Mouse (Mus musculus) heart, postnatal 25 days (tissue): Measurements from ENCODE around the gene Stra6. TPM values are rescaled to one million over a fixed set of nuclear protein-coding genes. Genes with fewer than 3 reads are reported as not detected.

Experiments
- DNase-seq: peaks from one replicate; pipeline ENCODE4 v3.0.0; 2022; ENCODE audit warnings: low spot score
- intact Hi-C: fragments of 180-260 bp; cut with DNase I; formaldehyde crosslinking; loops from one replicate; pipeline ENCODE4 v1.15.1; 2025
- total RNA-seq, 2 experiments: library from RNA; stranded (reverse); gene quantifications; 2 replicates each; pipeline ENCODE4 v1.2.3; 2021

The Stra6 gene
- total RNA-seq, 2 experiments from 2014 or later = 0.23 to 1.0 TPM

DNA sequence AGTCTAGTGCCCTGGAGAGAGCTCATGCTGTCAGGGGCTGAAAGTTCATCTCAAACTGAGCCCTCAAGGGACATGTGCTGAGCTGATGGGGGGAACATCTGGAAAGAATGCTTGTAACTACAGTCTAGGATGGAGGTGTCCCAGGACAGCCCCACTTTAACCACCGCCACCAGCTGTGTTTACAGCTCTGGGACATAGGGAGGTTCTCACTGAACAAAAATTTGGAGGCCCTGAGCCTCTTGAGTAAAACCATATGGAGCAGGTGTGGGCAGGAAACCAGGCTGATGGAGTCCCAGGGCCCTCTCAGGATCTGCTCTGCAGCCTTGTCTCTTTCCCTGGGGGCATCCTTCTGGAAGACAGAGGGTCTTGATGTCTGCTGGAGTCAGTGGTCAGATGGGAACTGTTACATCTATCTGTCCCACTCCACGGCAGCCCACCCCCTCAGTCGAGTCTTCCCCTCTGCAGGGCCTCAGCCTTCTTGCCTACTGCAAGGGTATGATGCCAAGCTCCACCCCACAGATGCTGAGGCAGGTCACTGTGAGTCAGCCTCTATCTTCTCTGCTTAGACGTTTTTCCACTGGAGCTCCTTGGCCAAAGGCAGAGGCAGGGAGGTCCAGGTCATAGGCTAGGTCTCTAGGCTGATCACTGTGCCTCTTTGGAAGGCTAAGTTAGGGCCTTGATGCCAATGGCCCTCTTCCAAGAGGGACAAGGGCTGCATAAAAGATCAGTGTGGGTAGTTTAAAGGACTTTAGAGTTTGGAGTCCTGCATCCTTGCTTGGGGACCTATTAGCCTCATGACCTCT is 28.2 kb downstream of the Stra6 start:
- peak; percentile 40 for DNase-seq
- intact Hi-C loops = no loop called here

DNA sequence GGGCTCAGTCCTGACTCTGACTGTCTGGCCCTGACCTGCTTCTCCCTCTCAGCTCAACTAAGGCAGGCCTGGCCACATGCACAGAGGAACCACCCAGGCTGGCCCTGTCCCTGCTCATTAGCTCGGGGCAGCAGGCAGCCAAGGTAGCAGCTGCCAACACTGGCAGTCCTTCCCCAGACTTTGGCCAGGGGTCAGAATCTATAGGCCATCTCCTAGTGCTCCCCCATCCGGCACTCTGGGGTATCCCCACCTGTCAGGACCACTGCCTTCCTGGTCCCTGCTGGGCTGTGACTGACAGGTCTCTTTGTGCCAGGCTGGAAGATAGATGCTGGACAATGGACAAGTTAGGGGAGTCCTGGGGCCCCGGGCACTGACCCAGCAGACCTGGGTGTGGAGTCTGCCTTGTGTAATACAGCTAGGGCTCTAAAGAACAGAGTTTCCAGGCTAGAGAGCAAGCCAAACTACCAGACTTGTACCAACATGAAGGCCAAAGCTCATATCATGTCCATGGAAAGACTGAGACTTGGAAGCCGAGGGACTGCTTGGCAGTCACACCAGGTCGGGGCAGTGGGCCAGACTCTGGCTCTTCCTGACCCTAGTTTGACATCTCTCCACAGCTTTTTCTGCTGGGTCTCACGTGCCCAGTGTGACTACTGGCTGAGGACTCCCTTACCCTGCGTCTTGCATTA is 29.1 kb downstream of the Stra6 start:
- intact Hi-C loops = no loop called here
- peak; percentile 69 for DNase-seq

DNA sequence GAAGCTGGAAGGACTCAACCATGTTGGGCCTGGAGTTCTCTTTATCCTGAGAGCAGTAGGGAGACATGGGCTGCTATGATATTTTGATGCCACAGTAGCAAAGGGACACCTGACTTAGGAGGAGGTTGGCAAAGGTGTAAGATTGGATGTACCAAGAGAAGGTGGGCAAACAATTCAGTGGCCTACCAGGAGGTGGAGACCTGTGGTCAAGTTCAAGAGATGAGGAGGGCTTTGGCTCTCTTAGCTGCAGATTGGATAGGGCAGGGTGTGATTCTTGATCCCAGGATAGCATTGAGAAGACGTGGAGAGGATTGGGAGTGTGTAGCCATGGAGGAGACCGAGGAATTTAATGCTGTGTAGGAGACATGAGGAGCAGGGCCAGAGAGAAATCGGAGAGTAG is 30.2 kb downstream of the Stra6 start:
- no peak for DNase-seq
- intact Hi-C loops = no loop called here

DNA sequence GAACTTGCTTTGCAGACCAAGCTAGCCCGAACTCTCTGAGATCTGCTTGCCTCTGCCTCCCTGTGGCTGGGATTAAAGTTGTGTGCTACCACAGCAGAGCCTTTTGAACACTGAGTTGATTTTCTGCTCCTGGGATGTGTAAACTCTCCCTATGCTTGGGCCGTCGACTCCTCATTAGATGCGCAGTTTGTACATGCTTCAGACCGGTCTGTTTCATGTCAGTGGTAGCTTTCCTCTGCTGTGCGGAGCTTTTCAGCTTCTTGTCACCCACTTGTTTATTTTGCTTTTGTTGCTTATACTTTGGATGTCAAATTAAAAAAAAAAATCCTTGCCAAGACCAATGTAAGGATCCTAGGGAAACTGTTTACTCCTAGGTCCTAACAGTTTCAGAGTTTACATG is 32.4 kb downstream of the Stra6 start:
- no peak for DNase-seq
- intact Hi-C loops = no loop called here

DNA sequence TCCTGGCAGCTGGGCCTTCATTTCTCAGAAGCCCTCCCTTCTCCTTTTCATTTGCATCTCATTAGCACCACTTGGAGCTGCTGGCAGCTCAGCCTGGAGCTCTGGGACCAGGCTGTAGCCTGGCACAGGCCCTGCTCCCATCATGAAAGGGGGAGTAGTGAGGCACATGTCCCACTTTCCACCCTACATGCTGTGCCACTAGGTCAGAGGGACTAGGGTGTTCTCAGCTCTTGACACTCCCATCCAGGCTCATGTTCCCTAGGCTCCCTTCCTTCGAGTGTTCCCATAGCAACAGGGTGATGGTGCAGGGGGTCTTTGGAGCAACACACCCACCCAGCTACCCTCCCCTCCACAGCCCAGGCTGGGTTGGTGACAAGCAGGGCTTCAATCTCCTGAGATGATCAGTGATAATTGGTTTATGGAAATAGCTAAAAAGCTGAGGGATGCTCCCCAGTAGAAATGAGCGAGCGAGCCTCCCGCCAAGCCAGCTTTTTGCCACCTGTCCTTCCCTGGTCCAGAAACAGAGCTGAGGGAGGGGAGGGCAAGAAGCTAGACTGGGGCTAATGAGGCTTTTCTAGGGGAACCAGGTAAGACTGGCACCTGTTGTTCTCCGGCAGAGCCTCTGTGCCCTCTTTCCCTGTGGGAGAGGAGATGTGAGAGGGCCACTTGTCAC is 33.2 kb downstream of the Stra6 start:
- DNase-seq = no peak
- intact Hi-C loops = no loop called here

DNA sequence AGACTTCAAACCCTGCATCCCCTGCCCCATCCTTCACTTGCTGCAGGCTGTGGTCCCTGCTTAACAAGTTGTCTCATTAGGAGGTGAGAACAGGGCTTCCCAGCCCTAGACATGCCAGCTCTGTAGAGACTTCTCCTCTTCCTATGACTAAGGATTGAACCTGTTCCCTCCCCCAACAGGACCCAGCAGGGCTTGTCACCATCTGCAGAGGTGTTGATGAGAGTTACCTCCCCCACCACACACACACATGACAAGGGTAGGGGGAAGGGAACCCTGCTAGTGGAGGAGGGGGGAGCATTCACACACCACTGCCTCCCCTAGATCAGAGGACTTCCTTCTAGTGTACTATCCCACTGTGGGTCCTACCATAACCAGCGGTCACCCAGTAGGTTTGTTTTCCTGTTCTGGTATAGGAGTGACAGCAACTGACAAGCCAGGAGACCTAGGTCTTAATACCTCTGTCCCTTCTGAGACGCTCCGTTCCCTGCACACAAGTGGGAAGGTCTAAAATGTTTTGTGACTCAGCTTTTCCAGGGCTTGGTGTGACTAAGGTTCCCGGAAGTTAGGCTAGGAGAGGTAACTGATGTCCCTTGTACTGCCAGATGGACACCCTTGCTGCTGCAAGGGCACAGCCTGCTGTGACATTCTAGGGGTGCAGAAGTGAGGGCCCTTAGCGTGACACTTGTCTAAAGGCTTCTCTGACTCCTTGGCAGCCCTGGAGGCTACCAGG is 36.4 kb downstream of the Stra6 start:
- intact Hi-C loops = no loop called here
- DNase-seq = no peak

DNA sequence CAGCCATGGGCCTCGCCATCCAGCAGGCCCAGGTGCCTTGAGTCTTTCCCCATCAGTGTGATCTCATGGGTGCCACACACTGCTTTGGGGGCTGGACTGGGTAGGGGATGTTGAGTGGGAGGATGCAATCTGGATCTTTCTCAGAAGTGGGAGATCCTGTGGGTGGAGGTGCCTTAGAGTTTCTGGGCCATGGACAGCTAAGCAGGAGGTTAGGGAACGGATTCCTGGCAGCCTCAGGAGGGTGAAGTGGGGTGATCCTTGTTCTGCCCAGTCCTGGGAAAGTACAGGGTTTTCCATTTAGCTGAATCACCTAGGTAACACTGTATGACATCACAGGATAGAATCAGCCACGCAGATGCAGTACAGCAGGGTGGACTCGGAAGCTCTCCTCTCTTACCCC is 38.4 kb downstream of the Stra6 start:
- intact Hi-C loops = no loop called here
- DNase-seq = no peak

DNA sequence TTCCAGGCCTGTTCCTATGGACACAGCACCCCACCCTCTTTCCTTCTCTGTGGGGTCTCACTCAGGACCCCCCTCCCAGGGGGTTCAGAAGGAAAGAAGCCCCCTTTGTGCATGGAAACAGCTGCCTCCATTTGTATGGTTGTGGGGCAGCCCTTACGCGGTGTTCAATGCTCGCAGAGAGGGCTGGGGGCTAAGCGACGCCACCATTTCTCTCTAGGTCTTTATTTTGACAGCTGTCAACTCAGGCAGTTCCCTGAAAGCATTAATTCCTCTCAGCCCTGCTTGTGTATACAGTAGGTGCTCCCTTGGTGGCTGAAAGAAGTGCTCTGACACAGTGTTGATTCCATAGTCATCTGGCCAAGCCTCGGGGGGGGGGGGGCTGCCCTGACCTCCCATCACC is 40.1 kb downstream of the Stra6 start:
- DNase-seq = no peak
- intact Hi-C loops = no loop called here

DNA sequence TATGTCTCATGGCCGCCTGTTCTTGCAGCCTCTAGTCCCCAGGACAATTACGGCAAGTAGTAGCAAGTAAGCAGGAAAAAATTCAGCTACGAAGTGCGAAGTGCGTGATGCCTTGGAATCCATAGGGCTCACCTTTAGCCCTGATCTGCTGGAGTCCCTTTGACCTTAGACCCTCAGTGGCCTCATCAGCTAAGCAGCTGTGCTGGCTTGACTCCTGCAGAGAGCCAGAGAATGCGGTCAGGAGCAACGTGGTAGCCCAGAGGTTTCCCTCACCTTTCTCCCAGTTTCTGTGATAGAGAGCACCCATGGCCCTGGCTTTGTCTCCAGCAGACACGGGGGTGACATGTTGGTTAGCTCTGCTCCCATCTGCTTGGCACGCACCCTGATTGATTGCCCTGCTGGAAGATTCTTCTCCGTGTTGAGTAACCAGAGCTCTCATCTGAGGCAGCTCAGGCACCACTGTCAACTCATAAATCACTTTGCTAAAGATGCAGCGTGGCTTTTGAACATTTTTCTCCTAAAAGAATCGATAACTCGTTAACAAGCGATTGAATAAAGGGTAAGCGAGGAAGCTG is 42.1 kb downstream of the Stra6 start:
- DNase-seq = no peak
- intact Hi-C loops = no loop called here

DNA sequence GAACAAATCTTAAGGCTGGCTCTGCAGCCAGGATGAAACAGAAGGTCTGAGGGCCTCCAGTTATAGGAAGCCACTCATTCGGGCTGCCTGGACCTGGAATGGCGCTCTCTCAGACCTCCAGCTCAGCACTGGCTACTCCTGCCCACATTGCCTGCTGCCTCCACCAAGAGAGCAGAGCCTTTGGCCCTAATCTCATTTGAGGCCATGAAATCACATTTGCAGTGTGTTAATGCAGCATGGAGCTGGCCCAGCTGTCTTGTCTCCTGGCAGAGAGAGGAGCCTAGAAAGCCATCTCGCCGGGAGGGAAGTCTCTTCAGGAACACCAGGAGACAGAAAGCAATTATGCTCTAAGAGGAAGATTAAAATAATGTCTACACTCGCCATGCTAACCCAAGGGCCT is 43.9 kb downstream of the Stra6 start:
- intact Hi-C loops = no loop called here
- no peak for DNase-seq

DNA sequence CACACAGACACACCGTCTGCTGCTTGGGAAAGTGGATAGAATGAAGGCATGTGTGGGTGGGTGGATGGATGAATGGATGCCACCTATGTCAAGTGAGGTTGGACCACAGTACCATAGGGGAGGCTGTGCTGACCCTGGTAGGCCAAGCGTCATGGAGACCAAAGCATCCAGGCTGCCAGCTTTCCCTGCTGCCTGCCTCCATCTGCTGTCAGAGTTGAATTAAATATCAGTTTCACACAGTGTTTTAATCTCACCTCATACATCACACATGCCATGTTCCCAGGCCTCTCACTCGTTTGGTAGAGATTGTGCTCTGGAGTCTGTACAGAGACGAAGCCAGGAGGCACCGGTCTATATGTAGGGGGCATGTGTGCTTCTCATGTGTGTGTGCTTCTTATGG is 47.2 kb downstream of the Stra6 start:
- DNase-seq = no peak
- intact Hi-C loops = no loop called here

DNA sequence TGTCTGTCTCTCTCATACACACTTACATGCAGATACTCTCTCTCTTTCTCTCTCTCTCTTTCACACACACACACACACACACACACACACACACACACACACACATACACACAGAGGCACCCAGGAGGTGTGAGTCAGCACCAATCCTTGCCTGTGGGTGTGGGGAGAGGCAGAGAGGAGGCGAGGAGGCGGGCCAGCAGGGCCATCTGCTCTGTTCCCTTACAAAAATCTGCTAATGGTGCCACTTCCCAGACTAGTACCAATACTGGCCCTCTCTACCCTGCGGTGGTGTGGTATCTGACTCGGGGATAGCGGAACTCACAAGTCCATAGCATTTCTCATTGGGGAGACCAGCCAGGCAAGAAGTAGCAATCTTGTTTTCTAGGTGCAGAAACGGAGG is 47.8 kb downstream of the Stra6 start:
- DNase-seq = no peak
- intact Hi-C loops = no loop called here

DNA sequence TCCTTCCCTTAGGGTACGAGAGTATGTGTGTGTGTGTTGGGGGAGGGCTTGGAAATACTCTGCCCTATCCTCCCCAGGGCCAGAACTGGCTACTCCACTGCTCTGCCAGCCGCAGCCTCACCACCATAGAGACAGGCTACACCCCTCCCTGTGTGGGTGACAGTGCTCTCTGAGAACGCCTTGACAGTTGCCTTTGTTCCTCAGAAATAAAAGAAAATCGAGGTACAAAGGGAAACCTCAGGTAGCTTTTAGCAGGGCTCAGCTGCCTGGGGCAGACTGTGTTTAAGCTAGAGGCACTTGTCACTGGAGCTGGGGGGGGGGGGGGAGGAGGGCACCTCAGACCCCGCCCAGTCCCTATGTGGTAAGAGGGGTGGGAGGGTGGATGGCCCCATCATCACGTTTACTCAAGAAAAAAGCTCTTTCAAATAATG is 48.7 kb downstream of the Stra6 start:
- DNase-seq = no peak
- intact Hi-C loops = no loop called here

DNA sequence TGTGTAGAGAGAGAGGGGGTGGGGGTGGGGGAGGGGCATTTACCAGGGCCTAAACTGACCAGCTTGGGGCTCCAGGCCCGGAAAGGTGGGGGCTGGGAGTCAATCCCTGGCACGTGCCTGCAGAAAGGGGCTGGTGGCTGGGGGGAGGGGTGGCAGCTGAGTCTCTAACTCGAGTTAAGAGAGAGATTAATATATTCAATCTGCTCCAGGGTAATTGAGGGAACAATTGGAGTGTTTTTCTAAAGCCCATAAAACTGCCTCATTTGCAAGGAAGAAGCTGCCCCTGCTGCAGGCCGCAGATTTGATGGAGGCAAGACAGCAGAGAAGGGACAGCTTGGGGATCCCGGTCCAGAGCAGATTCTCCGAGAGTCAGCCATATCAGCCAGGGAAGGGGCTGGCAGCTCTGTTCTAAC is 49.3 kb downstream of the Stra6 start:
- intact Hi-C loops = no loop called here
- no peak for DNase-seq

DNA sequence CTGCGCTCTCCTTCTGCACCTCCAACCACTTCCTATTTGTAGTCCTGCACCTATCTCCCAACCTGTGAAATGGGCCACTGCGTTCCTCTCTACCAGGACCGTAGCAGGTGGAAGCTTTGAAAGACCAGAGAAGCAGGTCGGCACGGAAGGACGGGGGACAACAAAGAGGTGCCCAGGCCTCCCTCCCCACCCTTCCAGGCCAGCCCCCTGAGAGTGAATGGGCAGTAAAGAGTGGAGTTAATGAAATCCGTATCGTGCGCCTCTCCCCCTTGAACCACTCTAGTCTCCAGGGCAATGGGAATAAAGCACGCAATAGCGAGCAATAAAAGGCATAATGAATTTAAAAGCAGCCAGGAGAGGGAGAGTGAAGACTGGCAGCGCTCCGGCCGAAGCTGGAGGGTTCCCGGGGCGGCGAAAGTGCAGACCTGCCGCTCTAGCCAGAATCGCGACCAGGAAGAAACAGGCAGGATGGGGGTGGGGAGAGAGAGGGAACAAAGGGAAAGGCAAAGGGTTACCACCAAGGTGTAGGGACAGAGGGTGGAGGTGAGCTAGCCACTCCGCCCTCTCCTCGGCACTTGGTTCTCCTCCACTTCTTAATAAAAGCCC is 49.8 kb downstream of the Stra6 start:
- intact Hi-C loops = no loop called here
- DNase-seq = no peak

DNA sequence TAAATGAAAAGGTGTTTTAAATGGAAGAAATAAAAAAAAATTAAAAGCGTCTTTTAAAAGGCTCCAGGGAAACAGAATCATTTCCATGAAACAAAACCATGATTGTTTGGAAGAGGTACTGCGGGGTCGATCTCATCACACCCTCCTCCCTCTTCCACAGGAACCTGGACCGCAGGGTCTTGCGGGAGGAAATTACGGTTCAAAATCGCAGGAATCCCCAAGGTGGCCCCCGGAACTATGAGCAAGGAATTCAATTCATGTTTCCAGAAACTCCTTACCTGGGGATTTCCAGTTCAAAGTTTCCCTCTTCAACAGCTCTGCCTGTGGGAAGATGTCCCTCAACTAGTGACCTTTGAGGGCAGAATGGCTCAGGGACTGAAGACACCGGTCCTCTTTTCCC is 50.4 kb downstream of the Stra6 start:
- intact Hi-C loops = no loop called here
- DNase-seq = no peak

DNA sequence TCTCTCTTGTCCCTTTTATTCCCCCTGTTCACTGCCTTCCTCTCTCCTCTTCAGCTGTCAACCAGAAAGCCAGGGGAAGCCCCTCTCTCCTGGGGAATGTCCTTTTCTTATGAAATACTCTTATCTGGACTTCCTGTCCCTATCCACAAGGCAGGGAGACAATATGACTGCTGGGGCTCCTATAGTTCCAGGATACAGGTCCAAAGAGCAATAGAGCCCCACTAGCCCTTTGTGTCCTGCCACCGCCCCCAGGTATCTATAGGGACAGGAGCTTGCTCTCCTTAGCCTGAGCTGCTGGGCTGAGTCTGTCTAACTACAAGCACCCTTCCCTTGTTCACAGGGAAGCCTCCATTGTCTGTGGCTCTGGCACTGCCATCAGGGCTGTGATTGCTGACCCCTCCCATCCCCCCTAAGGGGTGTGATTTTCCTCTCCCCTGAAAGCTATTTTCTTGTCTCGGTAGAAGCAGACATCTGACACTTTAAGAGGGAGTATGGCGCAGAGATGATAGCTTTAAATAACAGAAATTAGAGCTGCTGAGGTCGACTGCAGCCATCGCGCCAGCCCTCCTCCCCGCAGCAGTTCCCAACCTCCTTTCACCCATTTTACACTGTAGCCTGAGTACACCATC is 51.8 kb downstream of the Stra6 start:
- no peak for DNase-seq
- intact Hi-C loops = no loop called here

DNA sequence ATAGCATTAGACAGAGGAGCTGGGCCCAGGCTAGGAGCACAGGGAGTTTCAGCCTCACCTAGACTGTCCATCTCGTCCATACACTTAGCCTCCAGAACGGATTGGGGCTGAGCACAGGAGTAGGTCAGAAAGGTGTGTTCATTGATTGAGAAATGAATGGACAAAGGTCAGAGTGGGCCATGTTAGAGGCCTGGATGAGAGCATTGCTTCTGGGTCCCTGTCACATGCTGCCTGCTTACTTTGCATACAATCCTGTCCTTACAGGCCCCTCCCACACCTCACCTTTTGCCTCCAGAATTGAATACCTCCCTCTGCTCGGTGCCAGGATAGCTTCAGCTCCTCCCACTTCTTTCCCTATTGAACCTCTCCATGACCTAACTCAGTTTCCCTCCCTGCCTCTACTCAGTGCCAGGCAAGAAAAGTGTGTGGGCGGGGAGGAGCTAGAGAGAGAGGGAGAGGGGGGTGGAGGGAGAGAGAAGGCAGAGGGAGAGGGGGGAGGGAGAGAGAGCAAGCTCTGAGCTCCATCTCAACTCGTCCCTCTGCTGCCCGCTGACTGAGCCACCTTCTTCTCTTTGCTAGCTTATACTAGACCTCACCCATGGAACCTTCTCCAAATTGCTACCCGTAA is 52.5 kb downstream of the Stra6 start:
- intact Hi-C loops = no loop called here
- DNase-seq = no peak

DNA sequence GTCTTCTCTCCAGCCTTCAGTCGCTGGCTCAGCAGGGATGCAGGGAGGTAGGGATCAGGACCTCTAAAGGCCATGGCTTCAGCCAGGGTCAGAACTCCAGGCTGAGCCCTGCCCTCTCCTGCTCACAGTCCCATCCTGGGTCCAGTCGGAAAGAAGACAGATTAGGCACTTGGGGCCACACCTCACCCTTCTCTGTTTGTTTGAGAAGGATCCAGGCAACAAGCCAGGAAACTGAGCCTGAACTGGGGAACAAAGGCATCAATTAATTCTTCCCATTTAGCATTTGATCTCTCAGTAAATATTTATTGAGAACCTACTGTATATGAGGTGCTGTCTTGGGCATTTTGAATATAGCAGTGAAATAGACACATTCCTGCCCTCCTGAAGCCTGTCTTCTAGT is 55.1 kb downstream of the Stra6 start, which contains the start of gene Ccdc33:
Gene Ccdc33 (minus strand): TSS at position 153 of the 400 bp plus-strand sequence.
- DNase-seq = no peak
- intact Hi-C loops = no loop called here
